Mouse (Mus musculus): ENCODE results near the gene Zdhhc12.

DNA sequence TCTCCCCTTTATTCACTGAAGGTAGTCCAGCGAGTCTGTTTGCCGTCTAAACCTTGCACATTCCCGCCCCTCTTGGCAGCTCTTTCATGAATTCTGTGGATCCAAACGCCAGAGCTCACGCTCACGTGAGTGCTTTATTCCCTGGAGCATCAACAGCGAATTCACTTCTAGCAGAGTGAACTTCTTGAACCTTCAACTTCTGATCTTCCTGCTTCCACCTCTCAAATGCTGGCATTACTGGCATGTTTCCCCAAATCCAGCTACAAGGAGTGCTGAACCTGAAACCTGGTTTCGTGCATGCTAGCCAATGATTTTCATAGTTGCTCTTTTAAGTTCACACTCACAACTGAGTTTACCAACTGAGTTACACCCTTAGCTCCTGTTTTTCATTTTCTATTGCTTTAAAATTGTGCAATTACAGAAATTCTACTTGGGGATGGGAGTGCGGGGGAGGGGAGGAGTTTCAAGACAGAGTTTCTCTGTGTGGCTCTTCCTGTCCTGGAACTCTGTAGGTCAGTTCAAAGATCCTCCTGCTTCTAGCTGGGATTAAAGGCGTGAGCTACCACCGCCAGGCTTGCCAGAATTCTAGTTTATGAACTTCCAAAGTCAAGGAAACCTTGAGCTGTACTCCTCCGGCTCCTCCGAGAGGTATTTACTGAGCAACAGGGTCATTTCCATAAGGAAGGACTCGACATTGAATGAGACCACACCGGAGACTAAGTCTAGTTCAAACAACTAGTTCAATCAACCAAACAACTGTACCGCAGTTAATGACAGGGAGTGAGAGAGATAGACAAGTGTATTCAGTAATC is 39.6 kb upstream of the Zdhhc12 start:
- TF ChIP-seq CTCF (IDR thresholded peaks at IDR 0.05; ENCODE audit: control insufficient read depth, insufficient read depth, low read length) (no peak), POLR2A (IDR thresholded peaks at IDR 0.05; ENCODE audit: borderline replicate concordance, control insufficient read depth, low read depth, low read length) (no peak)
